Mouse (Mus musculus) left cerebral cortex, adult 2 months (tissue): ENCODE measurements around the gene Jsrp1. TPM values are rescaled to one million over a fixed set of nuclear protein-coding genes. Genes with fewer than 3 reads are reported as not detected.
A peak's percentile ranks its signal among the peaks of the same experiment; 100 is the strongest.

Experiments
- DNase-seq, 2 experiments: peaks; one replicate each; pipeline ENCODE4 v3.0.0; 2021 to 2022; ENCODE audit warnings: low spot score in 2 of 2, mixed read lengths in 1 of 2; ENCODE audit errors: extremely low spot score in 1 of 2
- H3K27ac ChIP-seq: fragments of 200-600 bp; 2 replicates; pipeline ENCODE4 v1.8.1; 2022
- H3K4me3 ChIP-seq: fragments of 200-600 bp; 2 replicates; pipeline ENCODE4 v1.8.1; 2022
- CTCF ChIP-seq: fragments of 200-600 bp; IDR thresholded peaks from 2 replicates; pipeline ENCODE4 v1.8.1; 2022; ENCODE audit warnings: antibody characterized with exemption, mild to moderate bottlenecking, moderate library complexity
- intact Hi-C: fragments of 180-260 bp; cut with DNase I; formaldehyde crosslinking; loops from one replicate; pipeline ENCODE4 v1.15.1; 2025
- long read RNA-seq, 2 experiments: library from polyadenylated mRNA; stranded (forward); transcript quantifications; one replicate each; pipeline ENCODE4 v2.0.0; 2021; ENCODE audit warnings: borderline mapping rate in 2 of 2
- total RNA-seq, 2 experiments: library from RNA; stranded (reverse); gene quantifications; 2 replicates each; pipeline ENCODE4 v1.2.3; 2021

The Jsrp1 gene
- total RNA-seq = 1 to 10 TPM; 5.9 to 7.4 TPM
- long read RNA-seq, experiment 1, partial matches to known transcripts = 3 of 6 reads
- long read RNA-seq, experiment 1, other reads (novel, unspliced or antisense) = 3 of 6 reads
- long read RNA-seq, experiment 2, partial matches to known transcripts = 0 of 7 reads
- long read RNA-seq, experiment 2, other reads (novel, unspliced or antisense) = 7 of 7 reads

- no peak within 1 kb of the TSS for H3K27ac ChIP-seq
- DNase-seq = no peak
- no peak within 1 kb of the TSS for H3K4me3 ChIP-seq
- intact Hi-C loops = no loop called here
- no peak for TF ChIP-seq CTCF
Observed at GRCm38 (mm10) chr10:80813366-80813765, at the start of gene Jsrp1. Gene Jsrp1 (minus strand): TSS chr10:80813498.

- no peak for TF ChIP-seq CTCF
- intact Hi-C loops = no loop called here
- Histone ChIP-seq H3K4me3 (no peak overlapping the region), H3K27ac (no peak overlapping the region)
- no peak for DNase-seq
Observed at GRCm38 (mm10) chr10:80862305-80862704, 49.0 kb upstream of the Jsrp1 start.

- TF ChIP-seq CTCF = no peak
- DNase-seq = no peak
- peak overlapping the region; percentile 66 for H3K27ac ChIP-seq
- no peak overlapping the region for H3K4me3 ChIP-seq
- intact Hi-C loops = no loop called here
Observed at GRCm38 (mm10) chr10:80858350-80858935, 45.1 kb upstream of the Jsrp1 start.

GRCm38 (mm10) chr10:80857848-80858247, 44.5 kb upstream of the Jsrp1 start:
- intact Hi-C loops = no loop called here
- DNase-seq = no peak
- Histone ChIP-seq H3K27ac (peak overlapping the region; percentile 66), H3K4me3 (no peak overlapping the region)
- no peak for TF ChIP-seq CTCF

GRCm38 (mm10) chr10:80857386-80857785, 44.1 kb upstream of the Jsrp1 start:
- TF ChIP-seq CTCF = no peak
- no peak overlapping the region for H3K4me3 ChIP-seq
- intact Hi-C loops = no loop called here
- peak in 1 of 2 experiments; percentile 30 for DNase-seq
- H3K27ac ChIP-seq = peak overlapping the region; percentile 66

GRCm38 (mm10) chr10:80856908-80857307, 43.6 kb upstream of the Jsrp1 start:
- 0 out of 2 replicates have a peak overlapping the region, but pooled peaks have one; percentile 6 for H3K4me3 ChIP-seq
- H3K27ac ChIP-seq = peak overlapping the region; percentile 37; the same call in 1 of the 2 replicates
- intact Hi-C loops = no loop called here

GRCm38 (mm10) chr10:80856267-80856666, 43.0 kb upstream of the Jsrp1 start:
- Histone ChIP-seq H3K27ac (peak overlapping the region; percentile 82; the same call in 1 of the 2 replicates), H3K4me3 (peak overlapping the region; percentile 98)
- peak; percentile 16; the same call in 1 of the 2 replicates for TF ChIP-seq CTCF
- no peak for DNase-seq
- intact Hi-C loops = no loop called here

More at GRCm38 (mm10) chr10:80856908-80857307, 43.6 kb upstream of the Jsrp1 start:
- TF ChIP-seq CTCF = no peak
- DNase-seq = no peak

- DNase-seq = no peak
- peak overlapping the region; percentile 82 for H3K27ac ChIP-seq
- intact Hi-C loops = loop anchor here (1.0 kb wide), 1 partner anchor 29 kb away; the partner anchor contains the start of gene Oaz1
- H3K4me3 ChIP-seq = peak overlapping the region; percentile 98
- no peak for TF ChIP-seq CTCF
Observed at GRCm38 (mm10) chr10:80855749-80856073, 42.4 kb upstream of the Jsrp1 start.

- intact Hi-C loops = loop anchor here (1.0 kb wide), 1 partner anchor 29 kb away; the partner anchor contains the start of gene Oaz1
- Histone ChIP-seq H3K27ac (peak within 1 kb of the TSS; percentile 82), H3K4me3 (peak within 1 kb of the TSS; percentile 98)
- TF ChIP-seq CTCF = no peak
- peak; percentile 97 to 99 for DNase-seq
Observed at GRCm38 (mm10) chr10:80854913-80855748, 41.8 kb upstream of the Jsrp1 start, which contains the start of the genes Lsm7 and Sppl2b. Gene Lsm7 (minus strand): TSS chr10:80855209. Gene Sppl2b (plus strand): TSS chr10:80855275.

- no peak overlapping the region for H3K27ac ChIP-seq
- H3K4me3 ChIP-seq = no peak overlapping the region
- DNase-seq = no peak
- no peak for TF ChIP-seq CTCF
- intact Hi-C loops = no loop called here
Observed at GRCm38 (mm10) chr10:80848571-80848970, 35.3 kb upstream of the Jsrp1 start.

- intact Hi-C loops = no loop called here
- Histone ChIP-seq H3K27ac (no peak overlapping the region), H3K4me3 (no peak overlapping the region)
- DNase-seq = peak; percentile 52 to 55
- no peak for TF ChIP-seq CTCF
Observed at GRCm38 (mm10) chr10:80845732-80846131, 32.4 kb upstream of the Jsrp1 start.
